Mouse (Mus musculus) forebrain, embryonic 11.5 days (tissue): ENCODE measurements at regions not wholly inside any gene's neighbourhood (a gene's known extent, or its start where the extent isn't known, plus 50 kb on each side); places are given as distances from the start of the nearest gene placed in this dataset.

Experiments
- ATAC-seq: fragments of 200-750 bp; cut with Nextera tagmentation; replicated peaks from 2 replicates; pipeline ENCODE4 v1.8.0; 2017; ENCODE audit warnings: moderate TSS enrichment; ENCODE audit not compliant: low FRiP score
- DNase-seq: peaks from one replicate; pipeline ENCODE4 v3.0.0-alpha.2; 2017; ENCODE audit warnings: low spot score
- H3K27ac ChIP-seq: fragments of 300-500 bp; sonication (generic); 2 replicates; pipeline ENCODE4 v1.5.1; 2014; ENCODE audit warnings: low read depth, low read length
- H3K27me3 ChIP-seq: fragments of 300-500 bp; sonication (generic); 2 replicates; pipeline ENCODE4 v1.6.1; 2014; ENCODE audit warnings: mild to moderate bottlenecking, low read length, mixed read lengths; ENCODE audit not compliant: control insufficient read depth, insufficient read depth
- H3K36me3 ChIP-seq: fragments of 300-500 bp; sonication (generic); 2 replicates; pipeline ENCODE4 v1.6.1; 2014; ENCODE audit warnings: mild to moderate bottlenecking, low read length, moderate library complexity, mixed read lengths; ENCODE audit not compliant: control insufficient read depth, insufficient read depth
- H3K4me1 ChIP-seq: fragments of 300-500 bp; sonication (generic); replicated peaks from 2 replicates; pipeline ENCODE4 v1.6.1; 2014; ENCODE audit warnings: low read length, mixed read lengths; ENCODE audit not compliant: control insufficient read depth, insufficient read depth
- H3K4me2 ChIP-seq: fragments of 300-500 bp; sonication (generic); 2 replicates; pipeline ENCODE4 v1.6.1; 2014; ENCODE audit warnings: low read depth, mild to moderate bottlenecking, low read length, moderate library complexity, mixed read lengths; ENCODE audit not compliant: severe bottlenecking
- H3K4me3 ChIP-seq: fragments of 300-500 bp; sonication (generic); 2 replicates; pipeline ENCODE4 v1.5.1; 2014; ENCODE audit warnings: low read depth, low read length
- H3K9ac ChIP-seq: fragments of 300-500 bp; sonication (generic); 2 replicates; pipeline ENCODE4 v1.6.1; 2014; ENCODE audit warnings: low read length
- H3K9me3 ChIP-seq: fragments of 300-500 bp; sonication (generic); 2 replicates; pipeline ENCODE4 v1.6.1; 2016; ENCODE audit warnings: low read length, mixed read lengths; ENCODE audit not compliant: control insufficient read depth
- WGBS: fragments of 180-500 bp; shearing (Covaris S2); extraction: QIAGEN DNeasy Blood & Tissue Kit; methylation state at CpG from one replicate; pipeline ENCODE4 v1.1.7; 2014; 5-methylcytosine and 5-hydroxymethylcytosine counted together

GRCm38 (mm10) chr16:22750725-22751287 lies 60.6 kb downstream of the Crygs start:
- Histone ChIP-seq H3K9ac (no peak overlapping the region), H3K4me2 (no peak overlapping the region), H3K9me3 (no peaks in the 10 kb centered on the region), H3K4me1 (no peaks in the 10 kb centered on the region), H3K36me3 (no peaks in the 10 kb centered on the region), H3K4me3 (no peak overlapping the region), H3K27me3 (no peaks in the 10 kb centered on the region), H3K27ac (no peak overlapping the region)
- DNase-seq (no peak), ATAC-seq (no peak)
- 89% methylated on average over 5 of the region's 5 CpGs for WGBS

- no peaks in the 10 kb centered on the region for H3K36me3 ChIP-seq
- 92% methylated on average over 7 of the region's 7 CpGs for WGBS
- no peaks in the 10 kb centered on the region for H3K9me3 ChIP-seq
- no peak for DNase-seq
- H3K4me1 ChIP-seq = no peaks in the 10 kb centered on the region
- no peak overlapping the region for H3K9ac ChIP-seq
- H3K4me3 ChIP-seq = no peak overlapping the region
- H3K4me2 ChIP-seq = no peak overlapping the region
- no peak overlapping the region for H3K27ac ChIP-seq
- H3K27me3 ChIP-seq = no peaks in the 10 kb centered on the region
- ATAC-seq = no peak
Observed at GRCm38 (mm10) chr16:22744121-22744855, 67.1 kb downstream of the Crygs start.

- Histone ChIP-seq H3K4me1 (no peaks in the 10 kb centered on the region), H3K27me3 (no peaks in the 10 kb centered on the region), H3K4me3 (no peak overlapping the region), H3K4me2 (no peak overlapping the region), H3K9ac (no peak overlapping the region), H3K9me3 (no peaks in the 10 kb centered on the region), H3K27ac (no peak overlapping the region), H3K36me3 (no peaks in the 10 kb centered on the region)
- ATAC-seq (no peak), DNase-seq (no peak)
- WGBS = 85% methylated on average over 1 of the region's 1 CpGs
Observed at GRCm38 (mm10) chr16:22743461-22743860, 67.9 kb downstream of the Crygs start.

GRCm38 (mm10) chr16:22741496-22741895 lies 69.9 kb downstream of the Crygs start:
- no peaks in the 10 kb centered on the region for H3K27me3 ChIP-seq
- H3K36me3 ChIP-seq = no peaks in the 10 kb centered on the region
- no peaks in the 10 kb centered on the region for H3K4me1 ChIP-seq
- no peak for ATAC-seq
- H3K4me3 ChIP-seq = no peak overlapping the region
- H3K9ac ChIP-seq = no peak overlapping the region
- H3K9me3 ChIP-seq = no peaks in the 10 kb centered on the region
- DNase-seq = no peak
- no peak overlapping the region for H3K27ac ChIP-seq
- H3K4me2 ChIP-seq = no peak overlapping the region
- WGBS = 82% methylated on average over 4 of the region's 4 CpGs

GRCm38 (mm10) chr16:22734529-22735022 lies 76.8 kb downstream of the Crygs start:
- H3K4me3 ChIP-seq = no peak overlapping the region
- no peak for DNase-seq
- peaks cover 3% of the 10 kb centered on the region; the same call in 1 of the 2 replicates for H3K27me3 ChIP-seq
- no peak overlapping the region for H3K27ac ChIP-seq
- no peak overlapping the region for H3K9ac ChIP-seq
- ATAC-seq = 0 out of 2 replicates have a peak, but pooled peaks have one; percentile 18
- peaks cover 3% of the 10 kb centered on the region; the same call in 1 of the 2 replicates for H3K4me1 ChIP-seq
- 31% methylated on average over 10 of the region's 10 CpGs for WGBS
- H3K9me3 ChIP-seq = no peaks in the 10 kb centered on the region
- no peaks in the 10 kb centered on the region for H3K36me3 ChIP-seq
- H3K4me2 ChIP-seq = no peak overlapping the region

- Histone ChIP-seq H3K27ac (no peak overlapping the region), H3K9me3 (no peaks in the 10 kb centered on the region), H3K27me3 (peaks cover 3% of the 10 kb centered on the region; the same call in 1 of the 2 replicates), H3K36me3 (no peaks in the 10 kb centered on the region), H3K4me2 (no peak overlapping the region), H3K4me1 (peaks cover 3% of the 10 kb centered on the region; the same call in 1 of the 2 replicates), H3K4me3 (no peak overlapping the region), H3K9ac (no peak overlapping the region)
- WGBS = 33% methylated on average over 11 of the region's 11 CpGs
- DNase-seq = no peak
- ATAC-seq = 0 out of 2 replicates have a peak, but pooled peaks have one; percentile 2
Observed at GRCm38 (mm10) chr16:22733772-22734528, 76.9 kb upstream of the Dgkg start.

- H3K9ac ChIP-seq = no peak overlapping the region
- no peaks in the 10 kb centered on the region for H3K9me3 ChIP-seq
- H3K4me2 ChIP-seq = no peak overlapping the region
- 82% methylated on average over 3 of the region's 3 CpGs for WGBS
- DNase-seq (no peak), ATAC-seq (no peak)
- no peak overlapping the region for H3K4me3 ChIP-seq
- H3K27ac ChIP-seq = no peak overlapping the region
- no peaks in the 10 kb centered on the region; the same call in 1 of the 2 replicates for H3K4me1 ChIP-seq
- H3K36me3 ChIP-seq = no peaks in the 10 kb centered on the region
- H3K27me3 ChIP-seq = peaks cover 3% of the 10 kb centered on the region; the same call in 1 of the 2 replicates
Observed at GRCm38 (mm10) chr16:22729096-22729495, 72.1 kb upstream of the Dgkg start.

- Histone ChIP-seq H3K9ac (no peak overlapping the region), H3K4me2 (no peak overlapping the region), H3K4me3 (no peak overlapping the region), H3K27me3 (no peaks in the 10 kb centered on the region), H3K9me3 (no peaks in the 10 kb centered on the region), H3K36me3 (no peaks in the 10 kb centered on the region), H3K4me1 (no peaks in the 10 kb centered on the region), H3K27ac (no peak overlapping the region)
- 97% methylated on average over 3 of the region's 3 CpGs for WGBS
- ATAC-seq (no peak), DNase-seq (no peak)
Observed at GRCm38 (mm10) chr16:22725261-22725660, 68.2 kb upstream of the Dgkg start.
